Mouse (Mus musculus) kidney, postnatal 10 days (tissue): Measurements from ENCODE around the gene Cdk11b.
"Not testable (repeated sequence)": the region's sequence is repeated elsewhere in the genome, so short reads cannot be mapped to it uniquely, and the experiment has no call there.

ENCODE experiments used
- DNase-seq: peaks from one replicate; pipeline ENCODE4 v3.0.0; 2021; ENCODE audit warnings: mixed read lengths

Cdk11b gene

DNA sequence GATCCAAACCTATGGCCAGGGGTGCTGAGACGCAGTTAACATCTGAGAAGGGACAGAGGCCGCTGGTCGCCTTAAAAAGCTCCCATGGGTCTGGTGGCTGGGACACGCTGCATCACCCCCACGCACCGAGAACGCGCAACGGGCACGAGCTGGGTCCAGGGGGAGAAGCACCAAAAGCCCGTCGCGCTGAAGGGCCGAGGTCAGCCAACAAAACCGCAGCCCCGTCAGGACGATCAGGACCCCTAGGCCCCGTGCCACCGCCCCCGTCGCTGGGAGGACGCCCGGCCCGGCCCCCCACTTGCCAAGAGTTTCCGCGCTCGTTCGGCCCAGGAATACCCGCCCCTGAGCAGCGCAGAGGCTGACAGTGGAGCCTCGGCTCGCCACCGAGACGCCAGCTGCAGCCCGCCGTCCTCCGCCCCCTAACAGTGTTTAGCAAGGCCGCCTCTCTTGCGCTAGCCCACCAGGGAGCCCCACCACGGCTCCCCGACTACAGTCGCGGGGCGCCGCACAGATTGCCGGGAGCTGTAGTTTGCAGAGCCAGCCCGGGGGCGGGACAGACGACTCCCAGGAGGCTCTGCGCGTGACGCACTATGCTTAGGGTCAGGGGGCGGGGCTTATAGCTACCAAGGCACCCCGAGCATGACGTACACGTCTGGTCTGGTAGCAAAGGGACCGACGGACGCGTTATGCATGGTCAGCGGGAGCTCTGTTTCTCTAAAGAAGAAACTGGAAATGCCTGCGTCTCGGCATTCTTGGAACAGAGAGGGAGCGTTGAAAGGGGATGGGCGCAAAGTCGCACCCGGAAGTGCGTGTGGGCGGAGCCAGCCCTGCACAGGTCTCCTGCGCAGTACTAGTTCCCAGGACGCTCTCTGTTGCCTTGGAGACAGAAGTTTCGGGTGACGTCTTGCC lies 44.3 kb downstream of the Cdk11b start, which contains the start of gene Mib2:
Mib2 (minus strand) TSS at position 510 of the 909 bp plus-strand sequence.
- DNase-seq, result peak; percentile 98

DNA sequence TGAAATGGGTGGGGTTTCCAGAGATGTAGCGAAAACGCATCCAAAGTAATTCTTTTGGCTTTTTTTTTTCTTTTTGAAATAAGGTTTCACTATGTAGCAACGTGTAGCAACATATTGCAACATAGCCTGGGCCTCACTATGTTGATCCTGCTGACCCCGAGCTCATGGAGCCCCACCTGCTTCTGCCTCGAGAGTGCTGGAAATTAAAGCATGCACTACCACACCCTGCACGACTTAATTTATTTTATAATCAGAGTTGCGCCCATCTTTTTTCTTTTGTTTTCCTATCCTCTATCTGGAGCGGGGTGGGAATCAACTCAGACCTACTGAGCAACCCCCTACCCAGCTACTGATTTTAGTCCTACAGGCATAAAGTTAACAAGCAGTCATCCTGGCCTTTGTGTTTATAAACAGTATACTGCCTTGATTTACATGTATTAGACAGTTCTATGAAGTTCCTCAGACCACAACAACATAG lies 45.0 kb downstream of the Cdk11b start:
- no peak for DNase-seq

DNA sequence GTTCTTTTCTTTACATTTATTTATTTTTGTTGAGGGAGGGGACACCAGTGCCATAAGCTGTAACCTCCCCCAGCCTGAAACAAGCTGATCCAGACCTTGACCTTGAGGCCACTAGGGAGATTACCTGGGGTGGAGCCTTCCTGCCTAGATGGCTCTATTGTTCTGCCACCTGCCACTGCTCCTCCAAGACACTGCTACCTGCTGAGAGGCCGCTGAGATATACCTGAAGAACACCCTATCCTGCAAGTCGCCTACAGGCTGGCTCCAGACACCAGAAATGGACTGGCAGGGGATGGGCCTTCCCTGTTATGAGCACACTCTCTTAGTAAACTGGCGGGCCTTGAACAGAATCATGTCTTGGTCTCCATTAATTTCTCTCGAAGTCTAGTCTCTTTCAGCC lies 45.6 kb downstream of the Cdk11b start:
- DNase-seq, result not testable (repeated sequence)

DNA sequence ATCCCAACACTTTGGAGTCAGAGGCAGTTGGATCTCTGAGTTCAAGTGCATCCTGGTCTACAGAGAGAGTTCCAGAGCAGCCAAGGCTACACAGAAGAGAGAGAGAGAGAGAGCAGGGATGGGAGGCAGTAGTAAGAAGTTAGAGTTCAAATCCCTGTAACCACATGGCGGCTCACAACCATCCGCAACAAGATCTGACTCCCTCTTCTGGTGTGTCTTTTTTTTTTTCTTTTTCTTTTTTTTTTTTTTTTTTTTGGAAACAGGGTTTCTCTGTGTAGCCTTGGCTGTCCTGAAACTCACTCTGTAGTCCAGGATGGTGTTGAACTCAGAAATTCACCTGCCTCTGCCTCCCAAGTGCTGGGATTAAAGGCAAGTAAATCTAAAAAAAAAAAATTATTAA lies 47.4 kb downstream of the Cdk11b start:
- DNase-seq, result no peak

DNA sequence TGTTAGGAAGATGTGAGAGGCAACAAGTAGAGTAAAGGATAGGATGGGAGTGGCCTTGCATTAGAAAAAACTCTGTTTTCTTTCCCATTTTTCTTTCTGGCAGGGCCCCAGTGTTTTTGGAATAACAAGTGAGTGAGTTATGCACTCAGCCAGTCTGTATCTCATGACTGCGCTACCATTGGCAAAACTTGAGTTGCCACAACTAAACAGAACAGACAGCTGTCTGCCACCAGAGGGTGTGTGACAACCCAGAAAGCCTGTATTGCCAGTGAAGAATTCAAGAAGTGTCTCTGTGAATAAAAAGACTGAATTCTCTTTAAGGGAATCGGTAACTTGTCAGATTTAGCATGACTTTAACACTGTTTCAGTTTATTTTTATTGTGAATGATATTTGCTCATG lies 51.3 kb downstream of the Cdk11b start:
- DNase-seq, result peak; percentile 47

DNA sequence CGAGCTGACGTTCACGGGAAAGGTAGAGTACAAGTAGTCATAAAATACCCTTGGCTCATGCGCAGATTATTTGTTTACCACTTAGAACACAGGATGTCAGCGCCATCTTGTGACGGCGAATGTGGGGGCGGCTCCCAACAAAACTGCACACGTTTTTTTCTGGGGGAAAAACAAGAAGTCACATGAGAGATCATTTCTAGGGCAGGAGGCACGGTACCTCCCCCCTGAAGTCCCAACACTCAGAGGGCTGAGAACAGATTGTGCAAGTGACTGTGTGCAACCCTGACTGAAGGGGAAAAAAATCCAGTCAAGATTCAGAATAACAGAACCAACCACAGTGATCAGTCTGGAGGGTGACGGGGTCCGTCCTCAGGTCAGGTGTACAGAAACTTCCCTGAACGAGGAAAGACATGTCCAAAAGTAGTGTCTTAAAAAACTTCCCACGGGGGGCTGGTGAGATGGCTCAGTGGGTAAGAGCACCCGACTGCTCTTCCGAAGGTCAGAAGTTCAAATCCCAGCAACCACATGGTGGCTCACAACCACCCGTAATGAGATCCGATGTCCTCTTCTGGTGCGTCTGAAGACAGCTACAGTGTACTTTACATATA lies 59.1 kb downstream of the Cdk11b start:
- not testable (repeated sequence) for DNase-seq

DNA sequence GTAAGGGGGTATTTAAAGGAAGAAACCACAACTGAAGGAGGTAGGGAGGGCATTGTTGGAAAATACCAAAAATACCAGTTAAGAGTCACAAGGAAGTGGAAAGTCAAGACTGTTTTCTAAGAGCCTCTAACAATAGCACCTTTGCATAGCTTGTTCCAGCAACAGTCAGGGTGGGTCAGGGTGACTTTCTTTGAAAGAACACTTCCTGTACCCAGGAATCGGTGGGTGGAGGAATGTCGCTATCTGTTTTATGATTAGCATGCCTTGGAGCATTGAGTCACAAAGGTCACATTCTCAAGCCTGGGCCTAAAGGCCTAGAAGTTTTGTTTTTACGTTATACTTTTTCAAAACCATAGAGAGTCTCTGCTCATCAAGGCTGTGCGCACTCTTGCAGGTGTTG lies 63.1 kb downstream of the Cdk11b start:
- not testable (repeated sequence) for DNase-seq

DNA sequence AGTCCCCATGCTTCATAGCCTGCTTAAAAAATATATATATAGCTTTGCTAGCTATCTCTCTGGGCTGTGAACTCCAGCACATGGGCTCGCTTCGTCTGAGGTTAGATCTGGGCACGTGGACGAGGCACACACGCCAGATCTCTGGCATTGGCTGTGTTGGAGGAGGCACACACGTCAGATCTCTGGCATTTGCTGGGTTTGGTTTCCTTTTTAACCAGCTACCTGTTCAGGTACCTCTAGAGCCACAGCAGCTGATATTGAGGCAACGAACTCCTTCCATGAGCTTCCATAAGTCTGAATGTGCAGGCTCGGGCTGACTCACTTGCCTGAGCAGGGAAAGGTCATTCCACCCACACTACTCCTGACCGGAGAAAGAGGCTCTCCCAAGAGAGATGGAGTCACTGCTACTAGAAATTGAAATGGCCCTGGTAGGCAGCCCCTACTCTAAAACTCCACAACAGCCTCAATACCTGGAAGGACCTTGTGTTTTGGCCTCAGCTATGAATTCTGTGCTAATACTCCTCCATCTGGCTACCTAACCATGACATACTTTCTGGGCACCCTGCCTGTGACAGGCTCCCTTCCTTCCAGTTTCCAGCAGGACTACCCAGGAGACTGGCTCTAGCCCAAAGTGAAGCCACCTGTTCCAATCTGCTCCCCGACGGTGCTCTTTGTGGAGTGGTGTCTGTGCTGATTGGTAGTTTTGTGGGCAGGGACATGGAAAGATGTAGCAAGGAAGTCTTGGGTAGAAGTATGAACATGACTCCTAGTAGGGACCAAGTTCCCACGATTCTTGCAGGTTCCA lies 66.1 kb downstream of the Cdk11b start:
- no peak for DNase-seq

DNA sequence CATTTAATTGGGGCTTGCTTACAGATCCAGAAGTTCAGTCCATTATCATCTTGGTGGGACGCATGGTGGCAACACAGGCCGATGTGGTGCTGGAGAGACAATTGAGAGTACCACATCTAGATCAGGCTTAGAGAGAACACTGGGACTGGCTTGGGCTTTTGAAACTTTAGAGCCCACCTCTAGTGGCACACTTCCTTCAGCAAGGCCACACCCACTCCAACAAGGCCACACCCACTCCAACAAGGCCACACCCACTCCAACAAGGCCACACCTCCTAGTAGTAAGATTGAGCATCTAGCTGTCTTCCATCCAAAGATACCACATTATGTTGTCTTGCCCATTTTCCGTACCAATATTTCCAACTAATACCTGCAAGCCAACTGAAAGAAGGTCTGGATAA lies 67.8 kb downstream of the Cdk11b start:
- DNase-seq, result no peak

DNA sequence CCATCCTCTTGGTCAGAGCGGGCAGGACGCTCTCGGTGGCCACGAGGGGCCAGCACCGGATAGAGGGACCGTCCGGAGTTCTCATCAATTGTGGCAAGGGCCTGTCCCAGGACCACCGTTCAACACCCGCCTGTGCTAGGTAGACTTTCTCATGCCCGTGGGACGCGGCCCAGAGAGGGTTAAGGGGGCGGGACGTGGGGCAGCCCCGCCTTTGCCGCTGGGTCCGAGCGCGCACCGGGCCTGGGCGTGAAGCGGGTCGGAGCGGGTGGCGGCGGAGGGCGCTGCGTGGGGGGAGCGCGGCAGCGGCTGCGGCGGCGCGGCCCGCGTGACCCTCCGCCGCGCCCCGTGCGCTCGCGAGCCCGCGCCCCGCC lies 69.4 kb downstream of the Cdk11b start, which contains the start of gene Fndc10:
Fndc10 (plus strand) TSS at position 232 of the 371 bp plus-strand sequence.
- no peak for DNase-seq

DNA sequence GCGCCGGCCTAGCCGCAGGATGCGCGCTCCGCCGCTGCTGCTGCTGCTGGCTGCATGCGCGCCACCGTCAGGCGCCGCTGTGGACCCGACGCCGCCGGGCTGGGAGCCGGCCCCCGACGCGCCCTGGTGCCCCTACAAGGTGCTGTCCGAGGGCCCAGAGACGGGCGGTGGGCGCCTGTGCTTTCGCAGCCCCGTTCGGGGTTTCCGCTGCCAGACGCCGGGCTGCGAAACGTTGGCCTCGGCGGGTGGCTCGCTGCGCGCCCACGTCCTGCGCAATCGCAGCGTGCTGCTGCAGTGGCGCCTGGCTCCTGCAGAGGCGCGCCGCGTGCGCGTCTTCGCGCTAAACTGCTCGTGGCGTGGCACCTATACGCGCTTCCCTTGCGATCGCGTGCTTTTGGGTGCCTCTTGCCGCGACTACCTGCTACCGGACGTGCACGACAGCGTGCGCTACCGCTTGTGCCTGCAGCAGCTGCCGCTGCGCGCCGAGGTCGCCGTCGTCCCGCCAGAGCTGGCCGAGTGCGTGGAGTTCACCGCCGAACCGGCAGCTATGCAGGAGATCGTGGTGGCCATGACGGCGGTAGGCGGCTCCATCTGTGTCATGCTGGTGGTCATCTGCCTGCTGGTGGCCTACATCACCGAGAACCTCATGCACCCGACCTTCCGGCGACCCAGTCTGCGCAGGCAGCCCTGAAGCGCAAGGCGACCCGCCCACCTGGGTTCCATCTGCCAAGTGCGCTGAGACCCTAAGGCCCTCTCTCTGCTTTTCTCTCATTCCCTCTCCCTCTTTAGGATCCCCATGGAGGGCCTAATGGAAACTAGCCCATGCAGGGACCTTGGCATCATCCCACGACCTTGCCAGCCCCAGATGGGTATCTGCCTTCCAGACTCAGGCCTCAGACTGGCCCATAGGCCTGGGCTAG lies 70.1 kb downstream of the Cdk11b start:
- peak; percentile 76 for DNase-seq

DNA sequence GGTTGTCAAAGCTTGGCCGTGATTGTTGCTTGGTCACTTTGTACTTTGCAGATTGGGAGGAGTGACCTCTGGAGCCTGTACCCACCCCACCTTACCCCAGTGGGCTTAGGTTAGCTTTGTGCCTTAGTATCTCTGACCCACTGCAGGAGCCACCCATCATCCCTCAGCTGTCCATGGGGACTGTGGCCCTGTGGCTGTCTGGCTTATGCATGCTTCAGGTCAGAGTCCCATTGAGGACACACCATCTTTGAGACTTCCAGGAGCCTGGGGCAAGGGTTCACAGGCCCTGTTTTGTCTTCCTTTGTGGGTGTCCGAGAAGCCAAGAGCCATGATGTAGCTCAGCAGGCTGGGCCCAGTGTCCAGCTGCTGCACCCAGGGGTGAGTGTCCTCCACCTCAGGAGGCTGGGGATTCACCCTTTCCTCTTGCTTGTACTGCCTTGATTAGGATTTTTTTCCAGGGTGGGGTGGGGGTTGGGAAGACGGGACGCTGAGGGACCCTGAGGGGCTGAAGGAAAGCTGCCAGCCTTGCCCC lies 70.9 kb downstream of the Cdk11b start:
- no peak for DNase-seq

DNA sequence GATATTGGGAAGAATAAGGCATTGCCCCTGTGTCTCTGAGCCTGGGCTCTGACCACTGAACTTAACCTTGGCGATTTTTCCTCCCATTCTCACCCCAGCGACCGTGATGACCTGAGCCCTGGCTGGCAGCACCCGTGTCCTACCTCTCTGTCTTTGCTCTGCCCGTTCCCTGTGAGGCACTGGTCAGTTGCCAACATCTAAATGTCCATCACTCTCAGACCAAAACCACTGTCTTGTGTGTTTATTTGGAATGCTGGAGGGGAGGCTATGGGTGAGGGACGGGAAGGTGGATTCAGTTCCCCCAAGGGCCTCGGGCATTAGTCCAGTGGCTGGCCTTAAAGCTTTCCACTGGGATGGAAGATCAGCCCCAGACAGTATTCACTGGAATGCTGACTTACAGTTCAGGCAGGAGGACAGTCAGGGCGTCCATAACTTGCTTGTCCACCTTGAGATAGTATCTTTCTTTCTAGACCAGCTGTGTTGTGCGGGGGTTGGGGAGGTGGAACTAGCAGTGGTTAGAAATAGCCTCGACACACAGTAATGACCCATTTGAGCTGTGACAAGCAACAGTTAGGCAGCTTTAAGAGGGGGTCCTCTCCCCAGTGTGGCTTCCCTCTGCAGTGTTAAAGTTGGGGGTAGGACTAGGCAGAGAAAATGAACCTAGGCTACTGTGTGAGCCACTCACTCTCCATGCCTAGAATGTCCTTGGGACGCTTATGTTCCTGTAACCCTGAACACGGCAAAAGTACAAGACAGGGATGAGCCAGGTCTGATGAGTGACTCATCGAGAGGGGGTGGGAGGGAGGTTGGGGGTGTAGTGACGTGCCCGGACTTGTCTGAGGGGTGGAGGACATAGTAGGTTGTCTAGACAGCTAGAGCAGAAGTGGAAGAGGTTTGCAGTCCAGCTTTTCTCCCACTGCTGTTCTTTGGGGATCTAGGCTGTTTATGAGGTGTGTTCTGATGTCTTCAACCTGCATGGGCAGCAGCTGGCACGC lies 71.9 kb downstream of the Cdk11b start:
- DNase-seq, result no peak
